Mouse (Mus musculus): Measurements from ENCODE around the gene Epb41.
A peak's percentile ranks its signal among the peaks of the same experiment; 100 is the strongest.

The Epb41 gene

GRCm38 (mm10) chr4:132074933-132075769 lies at the start of gene Epb41:
Gene Epb41, minus strand, starts transcription at chr4:132075321.
- DNase-seq, result peak; percentile 83

GRCm38 (mm10) chr4:132123166-132123565 lies 48.0 kb upstream of the Epb41 start:
- DNase-seq, result no peak

GRCm38 (mm10) chr4:132121674-132122073 lies 46.6 kb upstream of the Epb41 start:
- DNase-seq, result no peak

- DNase-seq, result no peak
Observed at GRCm38 (mm10) chr4:132119566-132119965, 44.4 kb upstream of the Epb41 start.

- DNase-seq, result no peak
Observed at GRCm38 (mm10) chr4:132116315-132116714, 41.2 kb upstream of the Epb41 start.

- no peak for DNase-seq
Observed at GRCm38 (mm10) chr4:132113411-132114095, 38.4 kb upstream of the Epb41 start.

GRCm38 (mm10) chr4:132111227-132111626 lies 36.1 kb upstream of the Epb41 start:
- DNase-seq, result no peak

- DNase-seq, result no peak
Observed at GRCm38 (mm10) chr4:132108221-132108620, 33.1 kb upstream of the Epb41 start.

- DNase-seq, result no peak
Observed at GRCm38 (mm10) chr4:132101152-132101551, 26.0 kb upstream of the Epb41 start.

GRCm38 (mm10) chr4:132099548-132099947 lies 24.4 kb upstream of the Epb41 start:
- no peak for DNase-seq

GRCm38 (mm10) chr4:132095043-132095442 lies 19.9 kb upstream of the Epb41 start:
- no peak for DNase-seq

- DNase-seq, result no peak
Observed at GRCm38 (mm10) chr4:132093928-132094327, 18.8 kb upstream of the Epb41 start.

GRCm38 (mm10) chr4:132093136-132093535 lies 18.0 kb upstream of the Epb41 start:
- no peak for DNase-seq

GRCm38 (mm10) chr4:132088921-132089320 lies 13.8 kb upstream of the Epb41 start:
- DNase-seq, result peak; percentile 66

- no peak for DNase-seq
Observed at GRCm38 (mm10) chr4:132085114-132085513, 10.0 kb upstream of the Epb41 start.

GRCm38 (mm10) chr4:132080492-132080983 lies 5.4 kb upstream of the Epb41 start:
- no peak for DNase-seq

GRCm38 (mm10) chr4:132079555-132080275 lies 4.6 kb upstream of the Epb41 start:
- peak; percentile 70 for DNase-seq

GRCm38 (mm10) chr4:132078296-132078714 lies 3.2 kb upstream of the Epb41 start:
- no peak for DNase-seq

GRCm38 (mm10) chr4:132077445-132077844 lies 2.3 kb upstream of the Epb41 start:
- DNase-seq, result no peak

- no peak for DNase-seq
Observed at GRCm38 (mm10) chr4:132076480-132077405, 1.6 kb upstream of the Epb41 start.

GRCm38 (mm10) chr4:132075796-132076195 lies 675 bp upstream of the Epb41 start:
- no peak for DNase-seq
